Mouse (Mus musculus) hindbrain, embryonic 14.5 days (tissue): ENCODE data around the gene Sh3rf1. TPM values are rescaled to one million over a fixed set of nuclear protein-coding genes. Genes with fewer than 3 reads are reported as not detected.

Source experiments
- ATAC-seq: fragments of 200-750 bp; cut with Nextera tagmentation; 2 replicates; pipeline ENCODE4 v1.8.0; 2017; ENCODE audit warnings: moderate number of reproducible peaks, mild to moderate bottlenecking, moderate TSS enrichment, moderate library complexity; ENCODE audit not compliant: low FRiP score
- DNase-seq: peaks from one replicate; pipeline ENCODE4 v3.0.0-alpha.2; 2015; ENCODE audit warnings: low spot score
- H3K27ac ChIP-seq: fragments of 300-500 bp; sonication (generic); 2 replicates; pipeline ENCODE4 v1.5.1; 2014; ENCODE audit warnings: mild to moderate bottlenecking, moderate library complexity
- H3K27me3 ChIP-seq: fragments of 300-500 bp; sonication (generic); 2 replicates; pipeline ENCODE4 v1.6.1; 2014; ENCODE audit warnings: mild to moderate bottlenecking, low read length, mixed read lengths; ENCODE audit not compliant: control insufficient read depth, insufficient read depth
- H3K36me3 ChIP-seq: fragments of 300-500 bp; sonication (generic); replicated peaks from 2 replicates; pipeline ENCODE4 v1.6.1; 2014; ENCODE audit not compliant: control insufficient read depth, insufficient read depth
- H3K4me1 ChIP-seq: fragments of 300-500 bp; sonication (generic); replicated peaks from 2 replicates; pipeline ENCODE4 v1.6.1; 2014; ENCODE audit warnings: antibody characterized with exemption, low read length, mixed read lengths; ENCODE audit not compliant: control insufficient read depth, insufficient read depth
- H3K4me2 ChIP-seq: fragments of 300-500 bp; sonication (generic); replicated peaks from 2 replicates; pipeline ENCODE4 v1.6.1; 2014; ENCODE audit warnings: mild to moderate bottlenecking, moderate library complexity
- H3K4me3 ChIP-seq: fragments of 300-500 bp; sonication (generic); replicated peaks from 2 replicates; pipeline ENCODE4 v1.5.1; 2014; ENCODE audit warnings: mild to moderate bottlenecking, low read length
- H3K9ac ChIP-seq: fragments of 300-500 bp; sonication (generic); 2 replicates; pipeline ENCODE4 v1.6.1; 2014
- H3K9me3 ChIP-seq: fragments of 300-500 bp; sonication (generic); 2 replicates; pipeline ENCODE4 v1.6.1; 2016; ENCODE audit warnings: low read length; ENCODE audit not compliant: control insufficient read depth
- WGBS: fragments of 180-500 bp; shearing (Covaris S2); extraction: QIAGEN DNeasy Blood & Tissue Kit; methylation state at CpG from one replicate; pipeline ENCODE4 v1.1.7; 2014; 5-methylcytosine and 5-hydroxymethylcytosine counted together
- polyA plus RNA-seq: library from polyadenylated mRNA; unstranded; fragments of >200 nt; fragmentation: Nextera tagmentation; extraction: Ambion mirVana; gene quantifications from 2 replicates; pipeline ENCODE4 v1.2.1, GENCODE M21; 2014

Sh3rf1 gene
- polyA plus RNA-seq, 1 experiment from 2014 or later, result 28.8 TPM

GRCm38 (mm10) chr8:61249511-61249910 lies 25.8 kb downstream of the Sh3rf1 start:
- Histone ChIP-seq H3K4me1 (peaks cover 11% of the 10 kb centered on the region), H3K36me3 (no peaks in the 10 kb centered on the region), H3K9ac (no peak overlapping the region), H3K4me2 (no peak overlapping the region), H3K4me3 (no peak overlapping the region), H3K9me3 (peaks cover 11% of the 10 kb centered on the region; the same call in 1 of the 2 replicates), H3K27ac (no peak overlapping the region), H3K27me3 (no peaks in the 10 kb centered on the region)
- 95% methylated on average over 4 of the region's 4 CpGs for WGBS
- DNase-seq (no peak), ATAC-seq (no peak)

GRCm38 (mm10) chr8:61254196-61254595 lies 30.5 kb downstream of the Sh3rf1 start:
- Histone ChIP-seq H3K4me3 (no peak overlapping the region), H3K27me3 (no peaks in the 10 kb centered on the region), H3K27ac (no peak overlapping the region), H3K4me1 (no peaks in the 10 kb centered on the region), H3K36me3 (no peaks in the 10 kb centered on the region), H3K9me3 (peaks cover 11% of the 10 kb centered on the region; the same call in 1 of the 2 replicates), H3K9ac (no peak overlapping the region), H3K4me2 (no peak overlapping the region)
- WGBS, result 74% methylated on average over 5 of the region's 5 CpGs
- no peak for ATAC-seq
- DNase-seq, result no peak

- Histone ChIP-seq H3K9me3 (no peaks in the 10 kb centered on the region), H3K4me1 (peaks cover 24% of the 10 kb centered on the region; the same call in 1 of the 2 replicates), H3K27ac (no peak overlapping the region), H3K4me2 (no peak overlapping the region), H3K36me3 (no peaks in the 10 kb centered on the region), H3K27me3 (no peaks in the 10 kb centered on the region), H3K9ac (no peak overlapping the region), H3K4me3 (no peak overlapping the region)
- DNase-seq (no peak), ATAC-seq (no peak)
- 86% methylated on average over 9 of the region's 9 CpGs for WGBS
Measured at GRCm38 (mm10) chr8:61258828-61259227, 35.2 kb downstream of the Sh3rf1 start.

GRCm38 (mm10) chr8:61259526-61259925 lies 35.9 kb downstream of the Sh3rf1 start:
- H3K9ac ChIP-seq, result no peak overlapping the region
- ATAC-seq (no peak), DNase-seq (peak; percentile 51)
- 81% methylated on average over 7 of the region's 7 CpGs for WGBS
- H3K9me3 ChIP-seq, result no peaks in the 10 kb centered on the region
- no peak overlapping the region for H3K4me2 ChIP-seq
- peaks cover 24% of the 10 kb centered on the region; the same call in 1 of the 2 replicates for H3K4me1 ChIP-seq
- H3K36me3 ChIP-seq, result no peaks in the 10 kb centered on the region
- no peak overlapping the region for H3K27ac ChIP-seq
- H3K4me3 ChIP-seq, result no peak overlapping the region
- no peaks in the 10 kb centered on the region for H3K27me3 ChIP-seq

- Histone ChIP-seq H3K4me1 (peaks cover 27% of the 10 kb centered on the region; the same call in 1 of the 2 replicates), H3K9me3 (no peaks in the 10 kb centered on the region), H3K27me3 (no peaks in the 10 kb centered on the region), H3K4me3 (no peak overlapping the region), H3K27ac (0 out of 2 replicates have a peak overlapping the region, but pooled peaks have one; percentile 4), H3K4me2 (no peak overlapping the region), H3K9ac (no peak overlapping the region), H3K36me3 (no peaks in the 10 kb centered on the region)
- peak; percentile 41; the same call in 1 of the 2 replicates for ATAC-seq
- DNase-seq, result no peak
- WGBS, result 84% methylated on average over 7 of the region's 7 CpGs
Measured at GRCm38 (mm10) chr8:61260530-61260929, 36.9 kb downstream of the Sh3rf1 start.

- Histone ChIP-seq H3K27me3 (no peaks in the 10 kb centered on the region), H3K27ac (peak overlapping the region; percentile 35; the same call in 1 of the 2 replicates), H3K4me3 (no peak overlapping the region), H3K9ac (no peak overlapping the region), H3K4me2 (0 out of 2 replicates have a peak overlapping the region, but pooled peaks have one; percentile 12), H3K9me3 (no peaks in the 10 kb centered on the region), H3K36me3 (no peaks in the 10 kb centered on the region), H3K4me1 (peaks cover 28% of the 10 kb centered on the region; the same call in 1 of the 2 replicates)
- ATAC-seq, result no peak
- WGBS, result 53% methylated on average over 4 of the region's 4 CpGs
- no peak for DNase-seq
Measured at GRCm38 (mm10) chr8:61261374-61261773, 37.7 kb downstream of the Sh3rf1 start.

GRCm38 (mm10) chr8:61263691-61264090 lies 40.0 kb downstream of the Sh3rf1 start:
- H3K4me3 ChIP-seq, result no peak overlapping the region
- no peaks in the 10 kb centered on the region for H3K9me3 ChIP-seq
- no peak overlapping the region for H3K27ac ChIP-seq
- H3K4me2 ChIP-seq, result no peak overlapping the region
- WGBS, result over 99% methylated on average over 4 of the region's 4 CpGs
- H3K27me3 ChIP-seq, result no peaks in the 10 kb centered on the region
- DNase-seq, result no peak
- no peak for ATAC-seq
- H3K4me1 ChIP-seq, result peaks cover 28% of the 10 kb centered on the region; the same call in 1 of the 2 replicates
- no peaks in the 10 kb centered on the region for H3K36me3 ChIP-seq
- H3K9ac ChIP-seq, result no peak overlapping the region

GRCm38 (mm10) chr8:61264881-61265280 lies 41.2 kb downstream of the Sh3rf1 start:
- no peak overlapping the region for H3K27ac ChIP-seq
- no peak overlapping the region for H3K4me2 ChIP-seq
- no peaks in the 10 kb centered on the region for H3K36me3 ChIP-seq
- DNase-seq (no peak), ATAC-seq (no peak)
- H3K9me3 ChIP-seq, result no peaks in the 10 kb centered on the region
- no peak overlapping the region for H3K4me3 ChIP-seq
- no peak overlapping the region for H3K9ac ChIP-seq
- 73% methylated on average over 7 of the region's 7 CpGs for WGBS
- peaks cover 28% of the 10 kb centered on the region; the same call in 1 of the 2 replicates for H3K4me1 ChIP-seq
- H3K27me3 ChIP-seq, result no peaks in the 10 kb centered on the region

GRCm38 (mm10) chr8:61265390-61265789 lies 41.7 kb downstream of the Sh3rf1 start:
- Histone ChIP-seq H3K27ac (no peak overlapping the region), H3K36me3 (no peaks in the 10 kb centered on the region), H3K27me3 (no peaks in the 10 kb centered on the region), H3K4me1 (peaks cover 27% of the 10 kb centered on the region), H3K4me3 (no peak overlapping the region), H3K4me2 (no peak overlapping the region), H3K9ac (no peak overlapping the region), H3K9me3 (no peaks in the 10 kb centered on the region)
- 71% methylated on average over 5 of the region's 5 CpGs for WGBS
- ATAC-seq (no peak), DNase-seq (peak; percentile 56)

GRCm38 (mm10) chr8:61267061-61267460 lies 43.4 kb downstream of the Sh3rf1 start:
- no peaks in the 10 kb centered on the region for H3K36me3 ChIP-seq
- no peaks in the 10 kb centered on the region for H3K9me3 ChIP-seq
- no peak overlapping the region for H3K4me3 ChIP-seq
- ATAC-seq (peak; percentile 7; the same call in 1 of the 2 replicates), DNase-seq (no peak)
- no peak overlapping the region for H3K4me2 ChIP-seq
- no peaks in the 10 kb centered on the region for H3K27me3 ChIP-seq
- H3K4me1 ChIP-seq, result peaks cover 14% of the 10 kb centered on the region
- no peak overlapping the region for H3K27ac ChIP-seq
- H3K9ac ChIP-seq, result no peak overlapping the region
- 98% methylated on average over 1 of the region's 1 CpGs for WGBS
